Mouse (Mus musculus) hindbrain, embryonic 13.5 days (tissue): ENCODE measurements at regions not wholly inside any gene's neighbourhood (a gene's known extent, or its start where the extent isn't known, plus 50 kb on each side); places are given as distances from the start of the nearest gene placed in this dataset.

Source experiments
- ATAC-seq: fragments of 200-750 bp; cut with Nextera tagmentation; 2 replicates; pipeline ENCODE4 v1.8.0; 2017; ENCODE audit warnings: moderate TSS enrichment; ENCODE audit not compliant: low FRiP score
- H3K27ac ChIP-seq: fragments of 300-500 bp; sonication (generic); 2 replicates; pipeline ENCODE4 v1.5.1; 2015; ENCODE audit warnings: inconsistent platforms, mild to moderate bottlenecking, moderate library complexity
- H3K27me3 ChIP-seq: fragments of 300-500 bp; sonication (generic); 2 replicates; pipeline ENCODE4 v1.6.1; 2015; ENCODE audit warnings: mild to moderate bottlenecking, inconsistent platforms
- H3K36me3 ChIP-seq: fragments of 300-500 bp; sonication (generic); 2 replicates; pipeline ENCODE4 v1.6.1; 2015; ENCODE audit warnings: mild to moderate bottlenecking, inconsistent platforms
- H3K4me1 ChIP-seq: fragments of 300-500 bp; sonication (generic); replicated peaks from 2 replicates; pipeline ENCODE4 v1.6.1; 2015; ENCODE audit warnings: inconsistent platforms
- H3K4me2 ChIP-seq: fragments of 300-500 bp; sonication (generic); 2 replicates; pipeline ENCODE4 v1.6.1; 2015; ENCODE audit warnings: inconsistent platforms, mild to moderate bottlenecking, moderate library complexity
- H3K4me3 ChIP-seq: fragments of 300-500 bp; sonication (generic); 2 replicates; pipeline ENCODE4 v1.5.1; 2015; ENCODE audit warnings: mild to moderate bottlenecking, inconsistent platforms
- H3K9ac ChIP-seq: fragments of 300-500 bp; sonication (generic); 2 replicates; pipeline ENCODE4 v1.6.1; 2015; ENCODE audit warnings: mild to moderate bottlenecking, inconsistent platforms
- H3K9me3 ChIP-seq: fragments of 300-500 bp; sonication (generic); 2 replicates; pipeline ENCODE4 v1.6.1; 2016; ENCODE audit warnings: inconsistent platforms
- WGBS: fragments of 180-500 bp; shearing (Covaris S2); methylation state at CpG from one replicate; pipeline ENCODE4 v1.1.7; 2015; 5-methylcytosine and 5-hydroxymethylcytosine counted together

DNA sequence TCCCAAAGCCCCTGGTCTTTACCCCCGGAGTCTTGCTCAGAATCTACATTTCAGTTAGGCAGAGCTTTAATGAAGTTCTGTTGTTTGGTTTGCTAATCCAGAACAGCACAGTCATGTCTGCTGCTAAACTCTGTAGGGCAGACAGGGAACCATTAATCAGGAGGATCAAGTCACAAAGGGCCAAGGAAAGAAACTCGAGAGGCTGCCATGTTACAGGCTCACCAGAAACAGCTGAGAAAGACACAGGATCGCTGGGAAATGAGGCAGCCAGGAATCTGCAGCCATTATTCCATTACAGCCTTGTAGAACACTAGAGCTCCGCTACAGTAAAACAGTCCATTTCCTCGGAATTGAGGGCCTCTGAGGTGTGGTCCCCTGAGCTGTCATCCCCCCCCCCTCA is 121.1 kb upstream of the Cops8 start:
- no peak overlapping the region for H3K4me2 ChIP-seq
- H3K9ac ChIP-seq = no peak overlapping the region
- no peaks in the 10 kb centered on the region for H3K27me3 ChIP-seq
- WGBS = 66% methylated on average over 5 of the region's 5 CpGs
- 0 out of 2 replicates have a peak, but pooled peaks cover 5% of the 10 kb centered on the region for H3K9me3 ChIP-seq
- no peak overlapping the region for H3K27ac ChIP-seq
- no peak for ATAC-seq
- peaks cover 10% of the 10 kb centered on the region for H3K4me1 ChIP-seq
- H3K4me3 ChIP-seq = no peak overlapping the region
- H3K36me3 ChIP-seq = no peaks in the 10 kb centered on the region

- WGBS = 37% methylated on average over 11 of the region's 11 CpGs
- Histone ChIP-seq H3K4me3 (no peak overlapping the region), H3K4me2 (no peak overlapping the region), H3K36me3 (no peaks in the 10 kb centered on the region), H3K27ac (no peak overlapping the region), H3K9me3 (no peaks in the 10 kb centered on the region), H3K9ac (no peak overlapping the region), H3K4me1 (peaks cover 7% of the 10 kb centered on the region), H3K27me3 (no peaks in the 10 kb centered on the region)
- peak; percentile 54; the same call in 1 of the 2 replicates for ATAC-seq
Observed at GRCm38 (mm10) chr1:90486349-90486839, 116.4 kb upstream of the Cops8 start.

- Histone ChIP-seq H3K9me3 (no peaks in the 10 kb centered on the region), H3K4me1 (peaks cover 7% of the 10 kb centered on the region), H3K27me3 (0 out of 2 replicates have a peak, but pooled peaks cover 6% of the 10 kb centered on the region), H3K9ac (no peak overlapping the region), H3K27ac (no peak overlapping the region), H3K36me3 (no peaks in the 10 kb centered on the region), H3K4me2 (no peak overlapping the region), H3K4me3 (no peak overlapping the region)
- no peak for ATAC-seq
- 86% methylated on average over 2 of the region's 2 CpGs for WGBS
Observed at GRCm38 (mm10) chr1:90487886-90488285, 114.9 kb upstream of the Cops8 start.

- Histone ChIP-seq H3K9ac (no peak overlapping the region), H3K27me3 (peaks cover 10% of the 10 kb centered on the region; the same call in 1 of the 2 replicates), H3K4me3 (no peak overlapping the region), H3K36me3 (no peaks in the 10 kb centered on the region), H3K9me3 (no peaks in the 10 kb centered on the region), H3K27ac (no peak overlapping the region), H3K4me1 (peaks cover 7% of the 10 kb centered on the region), H3K4me2 (no peak overlapping the region)
- ATAC-seq = no peak
- WGBS = 87% methylated on average over 2 of the region's 2 CpGs
Observed at GRCm38 (mm10) chr1:90488991-90489390, 113.8 kb upstream of the Cops8 start.

GRCm38 (mm10) chr1:90490335-90490734 is 112.4 kb upstream of the Cops8 start:
- H3K4me1 ChIP-seq = peaks cover 7% of the 10 kb centered on the region
- no peak for ATAC-seq
- peaks cover 10% of the 10 kb centered on the region; the same call in 1 of the 2 replicates for H3K27me3 ChIP-seq
- 87% methylated on average over 10 of the region's 10 CpGs for WGBS
- H3K9ac ChIP-seq = no peak overlapping the region
- no peaks in the 10 kb centered on the region for H3K9me3 ChIP-seq
- no peak overlapping the region for H3K4me2 ChIP-seq
- no peak overlapping the region for H3K27ac ChIP-seq
- no peaks in the 10 kb centered on the region for H3K36me3 ChIP-seq
- no peak overlapping the region for H3K4me3 ChIP-seq

DNA sequence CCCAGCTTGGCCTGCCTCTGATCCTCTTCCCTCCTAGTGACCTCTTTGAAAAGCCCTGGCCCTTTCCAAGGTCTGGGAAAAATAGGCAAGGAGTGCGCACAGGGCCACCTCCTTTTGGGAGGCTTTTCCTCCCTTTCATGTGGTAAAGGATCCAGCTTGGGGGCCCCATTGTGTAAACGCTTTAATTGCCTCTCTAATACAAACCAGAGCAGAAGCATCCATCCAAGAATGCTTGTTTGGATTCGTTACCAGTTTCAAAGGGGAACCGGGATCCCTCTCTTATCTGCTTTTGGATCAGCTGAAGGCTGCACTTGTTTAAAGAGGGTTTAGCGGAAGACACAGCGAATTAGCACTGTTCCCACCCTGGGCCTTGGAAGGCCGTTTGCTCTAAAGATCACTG is 109.3 kb upstream of the Cops8 start:
- Histone ChIP-seq H3K9me3 (no peaks in the 10 kb centered on the region; the same call in 1 of the 2 replicates), H3K9ac (no peak overlapping the region), H3K36me3 (no peaks in the 10 kb centered on the region), H3K4me3 (no peak overlapping the region), H3K4me2 (no peak overlapping the region), H3K27me3 (peaks cover 10% of the 10 kb centered on the region; the same call in 1 of the 2 replicates), H3K4me1 (no peaks in the 10 kb centered on the region), H3K27ac (no peak overlapping the region)
- ATAC-seq = no peak
- WGBS = 19% methylated on average over 7 of the region's 7 CpGs

DNA sequence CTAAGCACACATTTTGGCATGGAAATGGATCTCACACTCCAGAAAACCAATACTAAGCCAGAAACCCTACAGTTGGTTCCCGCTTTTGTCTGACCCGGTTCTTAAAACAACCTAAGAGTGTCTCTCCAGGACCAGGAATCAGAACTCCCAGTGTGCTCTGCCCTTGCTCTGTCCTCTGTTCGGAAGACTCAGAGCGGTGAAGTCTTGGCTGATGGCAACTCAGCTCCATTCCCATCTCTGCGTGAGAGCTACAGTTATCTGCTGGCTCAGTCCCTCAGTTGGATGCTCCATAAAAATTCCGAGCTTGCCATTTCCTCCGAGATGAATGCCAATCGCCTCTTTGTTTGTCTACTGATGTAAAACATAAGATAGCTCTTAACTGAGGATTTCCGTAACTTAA is 107.6 kb upstream of the Cops8 start:
- no peak for ATAC-seq
- Histone ChIP-seq H3K4me1 (no peaks in the 10 kb centered on the region), H3K36me3 (no peaks in the 10 kb centered on the region), H3K9ac (no peak overlapping the region), H3K27me3 (peaks cover 10% of the 10 kb centered on the region; the same call in 1 of the 2 replicates), H3K4me2 (no peak overlapping the region), H3K9me3 (peaks cover 5% of the 10 kb centered on the region; the same call in 1 of the 2 replicates), H3K27ac (no peak overlapping the region), H3K4me3 (no peak overlapping the region)
- WGBS = 92% methylated on average over 9 of the region's 9 CpGs

DNA sequence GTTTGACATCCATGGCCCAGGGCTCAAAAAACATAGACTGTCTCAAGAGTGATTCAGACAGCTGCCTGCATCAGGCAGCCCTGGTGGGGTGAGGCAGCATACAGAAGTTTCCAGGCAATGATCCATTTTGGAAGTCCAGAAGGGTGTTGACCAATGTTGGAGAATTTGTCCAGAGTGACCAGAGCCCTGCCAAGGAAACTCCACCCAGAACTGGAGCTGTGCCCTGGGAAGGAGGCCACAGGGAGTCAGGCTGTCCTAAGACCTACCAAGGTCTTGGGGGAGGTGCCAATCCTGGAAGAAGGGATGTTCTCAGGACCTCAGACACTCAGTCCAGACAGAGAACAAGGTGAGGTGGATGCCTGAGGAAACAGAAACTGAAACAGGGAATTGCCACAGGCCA is 105.2 kb upstream of the Cops8 start:
- no peak overlapping the region for H3K9ac ChIP-seq
- no peak overlapping the region for H3K4me3 ChIP-seq
- no peaks in the 10 kb centered on the region for H3K4me1 ChIP-seq
- no peak overlapping the region for H3K27ac ChIP-seq
- H3K36me3 ChIP-seq = no peaks in the 10 kb centered on the region
- H3K27me3 ChIP-seq = peaks cover 5% of the 10 kb centered on the region; the same call in 1 of the 2 replicates
- peaks cover 5% of the 10 kb centered on the region; the same call in 1 of the 2 replicates for H3K9me3 ChIP-seq
- no peak for ATAC-seq
- no peak overlapping the region for H3K4me2 ChIP-seq

- peaks cover 8% of the 10 kb centered on the region; the same call in 1 of the 2 replicates for H3K4me1 ChIP-seq
- no peak overlapping the region for H3K9ac ChIP-seq
- H3K4me3 ChIP-seq = no peak overlapping the region
- no peak overlapping the region for H3K27ac ChIP-seq
- no peak overlapping the region for H3K4me2 ChIP-seq
- no peak for ATAC-seq
- H3K36me3 ChIP-seq = no peaks in the 10 kb centered on the region
- peaks cover 5% of the 10 kb centered on the region; the same call in 1 of the 2 replicates for H3K9me3 ChIP-seq
- H3K27me3 ChIP-seq = no peaks in the 10 kb centered on the region
Observed at GRCm38 (mm10) chr1:90501373-90501772, 101.4 kb upstream of the Cops8 start.

DNA sequence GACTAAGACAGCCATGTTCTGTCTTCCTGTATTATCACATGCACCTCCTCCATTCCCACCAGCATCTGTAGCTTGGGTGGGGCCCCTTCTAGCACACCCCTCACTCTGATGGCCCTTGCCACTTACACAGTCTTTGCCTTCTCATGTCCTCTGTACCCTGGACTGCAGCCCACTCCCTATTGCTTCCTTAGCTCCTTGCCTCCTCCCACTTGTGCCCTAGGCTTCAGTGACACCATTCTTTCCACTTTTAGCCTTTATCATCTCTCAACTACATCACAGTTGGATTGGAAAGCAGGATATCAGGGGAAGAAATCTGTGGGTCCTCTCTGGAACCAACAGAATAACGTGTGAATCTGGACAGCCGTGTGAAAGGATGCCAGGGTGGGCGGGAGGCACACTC is 100.4 kb upstream of the Cops8 start:
- no peak overlapping the region for H3K4me3 ChIP-seq
- WGBS = 96% methylated on average over 3 of the region's 3 CpGs
- no peak for ATAC-seq
- H3K36me3 ChIP-seq = no peaks in the 10 kb centered on the region
- peaks cover 13% of the 10 kb centered on the region; the same call in 1 of the 2 replicates for H3K4me1 ChIP-seq
- no peak overlapping the region for H3K27ac ChIP-seq
- peaks cover 5% of the 10 kb centered on the region; the same call in 1 of the 2 replicates for H3K9me3 ChIP-seq
- H3K27me3 ChIP-seq = no peaks in the 10 kb centered on the region
- H3K9ac ChIP-seq = no peak overlapping the region
- no peak overlapping the region for H3K4me2 ChIP-seq

GRCm38 (mm10) chr1:90502771-90503540 is 99.8 kb upstream of the Cops8 start:
- Histone ChIP-seq H3K4me1 (peaks cover 13% of the 10 kb centered on the region; the same call in 1 of the 2 replicates), H3K27ac (no peak overlapping the region), H3K9ac (no peak overlapping the region), H3K36me3 (no peaks in the 10 kb centered on the region), H3K4me2 (no peak overlapping the region), H3K4me3 (no peak overlapping the region), H3K9me3 (peaks cover 5% of the 10 kb centered on the region; the same call in 1 of the 2 replicates), H3K27me3 (no peaks in the 10 kb centered on the region)
- no peak for ATAC-seq
- 88% methylated on average over 8 of the region's 8 CpGs for WGBS

DNA sequence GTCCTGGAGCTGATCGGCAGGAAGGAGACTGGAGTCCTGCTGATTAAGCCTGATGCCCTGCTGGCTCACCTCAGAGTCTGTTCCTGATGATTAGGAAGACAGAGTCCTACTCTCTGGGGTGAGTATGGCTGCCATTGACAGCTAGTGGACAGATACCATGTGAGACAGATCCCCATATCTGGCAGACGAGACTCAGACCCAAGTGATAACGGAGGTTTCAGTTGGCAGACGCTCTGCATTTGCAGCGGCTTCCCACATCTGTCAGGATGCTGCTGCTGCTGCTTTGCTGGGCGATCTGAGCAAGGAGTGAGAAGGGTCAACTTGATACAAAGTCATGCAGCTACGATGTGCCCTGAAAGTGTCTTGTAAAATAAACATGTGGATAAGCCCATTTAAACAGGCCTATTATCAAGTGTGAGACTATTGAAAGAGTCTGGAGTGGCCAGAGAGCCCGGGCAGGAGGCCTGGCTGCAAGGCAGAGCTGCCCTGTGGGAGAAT is 98.1 kb upstream of the Cops8 start:
- Histone ChIP-seq H3K9me3 (peaks cover 2% of the 10 kb centered on the region; the same call in 1 of the 2 replicates), H3K27ac (no peak overlapping the region), H3K4me3 (no peak overlapping the region), H3K27me3 (no peaks in the 10 kb centered on the region), H3K9ac (no peak overlapping the region), H3K4me2 (no peak overlapping the region), H3K4me1 (peaks cover 13% of the 10 kb centered on the region; the same call in 1 of the 2 replicates), H3K36me3 (no peaks in the 10 kb centered on the region)
- WGBS = 24% methylated on average over 8 of the region's 8 CpGs
- no peak for ATAC-seq
